Mouse (Mus musculus): ENCODE measurements around the gene Rab11fip5.
A peak's percentile ranks its signal among the peaks of the same experiment; 100 is the strongest.

Rab11fip5 gene

GRCm38 (mm10) chr6:85314064-85314798 lies 60.2 kb downstream of the Rab11fip5 start:
- DNase-seq (ENCODE audit: low spot score in 2 of 2): no peak

GRCm38 (mm10) chr6:85307894-85308293 lies 66.5 kb downstream of the Rab11fip5 start:
- no peak for DNase-seq (ENCODE audit: low spot score in 2 of 2)

- no peak for DNase-seq (ENCODE audit: low spot score in 2 of 2)
Observed at GRCm38 (mm10) chr6:85306375-85306774, 68.1 kb downstream of the Rab11fip5 start.

- no peak for DNase-seq (ENCODE audit: low spot score in 2 of 2)
Observed at GRCm38 (mm10) chr6:85305826-85306225, 68.6 kb downstream of the Rab11fip5 start.

- no peak for DNase-seq (ENCODE audit: low spot score in 2 of 2)
Observed at GRCm38 (mm10) chr6:85304966-85305365, 69.5 kb downstream of the Rab11fip5 start.

GRCm38 (mm10) chr6:85302326-85303055 lies 71.9 kb downstream of the Rab11fip5 start:
- DNase-seq (ENCODE audit: low spot score in 2 of 2): peak; percentile 66

GRCm38 (mm10) chr6:85295384-85296167 lies 78.9 kb downstream of the Rab11fip5 start:
- DNase-seq (ENCODE audit: low spot score in 2 of 2): peak; percentile 39 to 62

- no peak for DNase-seq (ENCODE audit: low spot score in 2 of 2)
Observed at GRCm38 (mm10) chr6:85294004-85294379, 80.4 kb downstream of the Rab11fip5 start.

GRCm38 (mm10) chr6:85293255-85294003 lies 81.0 kb downstream of the Rab11fip5 start:
- DNase-seq (ENCODE audit: low spot score in 2 of 2): peak in 1 of 2 experiments; percentile 25

- no peak for DNase-seq (ENCODE audit: low spot score in 2 of 2)
Observed at GRCm38 (mm10) chr6:85290869-85291824, 83.3 kb downstream of the Rab11fip5 start.

- DNase-seq (ENCODE audit: low spot score in 2 of 2): no peak
Observed at GRCm38 (mm10) chr6:85288193-85288857, 86.1 kb downstream of the Rab11fip5 start.

- DNase-seq (ENCODE audit: low spot score in 2 of 2): no peak
Observed at GRCm38 (mm10) chr6:85286283-85287047, 88.0 kb downstream of the Rab11fip5 start.
